Comparison of ENCODE assay signal across 28 mouse cellular contexts in the genomic region with DNA sequence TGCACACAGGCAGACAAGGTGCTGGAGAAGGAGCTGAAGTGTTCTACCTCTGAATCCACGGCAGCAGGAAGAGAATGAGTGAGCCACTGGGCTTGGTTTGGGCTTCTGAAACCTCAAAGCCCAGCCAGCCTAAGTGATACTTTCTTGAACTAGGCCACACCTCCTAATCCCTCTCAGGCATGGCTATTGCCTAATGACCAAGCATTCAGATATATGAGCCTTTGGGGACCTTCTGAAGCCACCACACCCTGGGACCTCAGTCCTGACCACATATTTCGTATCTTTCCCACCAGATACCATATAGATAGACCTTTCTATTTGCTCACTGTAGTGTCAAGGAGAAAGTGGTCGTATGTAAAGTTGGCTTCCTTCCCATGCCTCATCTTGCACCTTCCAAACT. TPM values are rescaled to one million over a fixed set of nuclear protein-coding genes. Genes with fewer than 3 reads are reported as not detected.
DNase-seq lines count a peak whose midpoint lies in the region; ATAC-seq lines count a peak whose summit lies in the region.
"Had no signal": no experiment of that assay in that cellular context is flagged by ENCODE, and none has a peak within 500 bp of the region (broad histone marks: within the 10 kb centered on the region; RNA-seq: fewer than 3 reads in every experiment).

No protein-coding gene starts in this region.

- no peak overlapping the region for H3K4me3 ChIP-seq in midbrain, embryonic 15.5 days
- H3K4me3 ChIP-seq: embryonic facial prominence, embryonic 10.5 days; embryonic facial prominence, embryonic 13.5 days; erythroblast, embryonic 14.5 days; forebrain, embryonic 12.5 days; forebrain, embryonic 15.5 days; heart, embryonic 13.5 days had no signal

- no peaks in the 10 kb centered on the region for H3K27me3 ChIP-seq in midbrain, embryonic 15.5 days (replicated peaks)
- H3K27me3 ChIP-seq: CH12.LX; embryonic facial prominence, embryonic 13.5 days; forebrain, embryonic 12.5 days; forebrain, embryonic 15.5 days; heart, embryonic 13.5 days; Patski had no signal

- WGBS in midbrain, embryonic 15.5 days = 81% methylated on average over 3 of the region's 3 CpGs

- no peak overlapping the region for H3K4me2 ChIP-seq in midbrain, embryonic 15.5 days
- H3K4me2 ChIP-seq: embryonic facial prominence, embryonic 13.5 days; forebrain, embryonic 12.5 days; forebrain, embryonic 15.5 days; heart, embryonic 13.5 days; hindbrain, embryonic 14.5 days had no signal

- H3K4me1 ChIP-seq in midbrain, embryonic 15.5 days = no peaks in the 10 kb centered on the region

- peak; percentile 5 for DNase-seq in thymus, postnatal 4 days
- DNase-seq in thymus, adult 18-20 months = no peak
- DNase-seq in embryo, embryonic 9.5 days (ENCODE audit: extremely low spot score) = no peak
- DNase-seq: adrenal gland, postnatal 10 days; B cell, adult 2 months; cerebellum, adult 11 months; cerebellum, adult 8-10 months; cerebellum, postnatal 14 days; gastrocnemius, postnatal 10 days; gastrocnemius, postnatal 36 days; heart, postnatal 14 days; heart, postnatal 4 days had no signal

- no peaks in the 10 kb centered on the region for H3K36me3 ChIP-seq in midbrain, embryonic 15.5 days (replicated peaks)
- H3K36me3 ChIP-seq: forebrain, embryonic 12.5 days; forebrain, embryonic 15.5 days; G1E; heart, embryonic 13.5 days had no signal

- H3K9ac ChIP-seq in midbrain, embryonic 15.5 days = no peak overlapping the region
- H3K9ac ChIP-seq: embryonic facial prominence, embryonic 13.5 days; forebrain, embryonic 12.5 days; forebrain, embryonic 15.5 days; heart, embryonic 13.5 days; hindbrain, embryonic 14.5 days had no signal

- peak; percentile 55 for ATAC-seq in common myeloid progenitor, adult 5-6 weeks (replicated peaks; ENCODE audit: low read depth, poor library complexity, severe bottlenecking)
- peak; percentile 57 for ATAC-seq in megakaryocyte progenitor cell, adult 5-6 weeks (replicated peaks; ENCODE audit: poor library complexity)
- ATAC-seq in midbrain, embryonic 15.5 days (replicated peaks) = no peak
- ATAC-seq: forebrain, embryonic 15.5 days; hindbrain, postnatal 0 days; inflammation-experienced regulatory T-cells, adult 6 months; intestine, embryonic 16.5 days; Patski had no signal

- H3K9me3 ChIP-seq in midbrain, embryonic 15.5 days = no peaks in the 10 kb centered on the region
- H3K9me3 ChIP-seq: embryonic facial prominence, embryonic 10.5 days; embryonic facial prominence, embryonic 13.5 days; forebrain, embryonic 12.5 days; forebrain, embryonic 15.5 days; G1E; heart, embryonic 13.5 days had no signal

- H3K27ac ChIP-seq in midbrain, embryonic 15.5 days = no peak overlapping the region
- H3K27ac ChIP-seq: embryonic facial prominence, embryonic 10.5 days; embryonic facial prominence, embryonic 13.5 days; forebrain, embryonic 12.5 days; forebrain, embryonic 15.5 days; heart, embryonic 13.5 days; hindbrain, embryonic 14.5 days; hindbrain, postnatal 0 days had no signal

RNA-seq across cellular contexts. Expression of a gene that starts 42.3 kb away (rescaled TPM):
- 0.73 TPM in 1 of 2 replicates, not detected in the other for total RNA-seq in common myeloid progenitor, adult 5-6 weeks (2017)
- total RNA-seq in megakaryocyte progenitor cell, adult 5-6 weeks (2015) = 0.07 and 1.5 TPM in 2 replicates
- total RNA-seq in megakaryocyte progenitor cell, adult 5-6 weeks (2017) = 0.20 and 0.21 TPM in 2 replicates
- polyA plus RNA-seq in midbrain, embryonic 15.5 days (2015; fragmentation: Nextera tagmentation; extraction: Ambion mirVana) = 1.6 and 1.8 TPM in 2 replicates
- total RNA-seq: CH12.LX, G1E had no signal
- polyA plus RNA-seq: erythroblast, embryonic 14.5 days; G1E had no signal
